Mouse (Mus musculus) CD4-positive naive resting alpha-beta T cell, adult 76 days (primary cell): Measurements from ENCODE around the gene Mob4. TPM values are rescaled to one million over a fixed set of nuclear protein-coding genes. Genes with fewer than 3 reads are reported as not detected.

Experiments used
- total RNA-seq: library from RNA; stranded (reverse); gene quantifications from one replicate; pipeline ENCODE4 v1.2.4, GENCODE M21; 2023

Mob4 gene
- total RNA-seq = 103 TPM

GRCm38 (mm10) chr1:55130943-55131401 lies at the start of gene Mob4:
Mob4 (plus strand) TSS chr1:55131231.

DNA sequence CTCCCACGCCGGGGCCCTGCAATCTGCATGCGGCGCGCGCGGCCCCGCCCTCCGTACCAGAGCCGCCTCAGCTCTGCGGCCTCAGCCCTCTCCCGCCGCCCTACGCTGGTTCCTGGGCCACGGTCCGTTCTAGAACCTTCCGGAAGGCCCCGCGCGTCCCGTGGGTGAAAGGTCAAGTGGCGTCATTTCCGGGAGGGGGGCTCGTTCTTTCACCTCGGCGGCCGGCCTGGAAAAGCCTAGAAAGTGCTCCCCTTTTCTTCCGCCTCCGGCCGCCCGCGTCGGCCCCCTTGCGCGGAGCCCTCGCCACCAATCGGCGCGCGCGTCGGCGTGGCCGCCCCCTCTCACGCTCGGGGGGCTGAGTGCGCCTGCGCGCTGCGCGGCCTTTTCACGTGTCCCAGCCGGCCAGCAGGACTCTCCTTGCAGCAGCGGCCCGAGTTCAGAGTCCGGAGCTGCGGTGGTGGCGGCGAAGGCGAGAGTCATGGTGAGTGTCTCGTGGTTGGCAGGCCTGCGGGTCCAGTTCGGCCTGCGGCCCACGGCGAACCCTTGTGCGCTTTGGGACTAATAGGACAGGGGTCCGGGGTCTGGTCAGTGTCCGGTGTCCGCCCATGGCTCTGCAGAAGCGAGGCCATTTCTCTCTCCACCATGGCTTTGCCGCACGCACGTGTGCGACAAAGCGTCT lies 43.0 kb upstream of the Mob4 start, which contains the start of the genes Hspe1 and Hspd1:
TSS of gene Hspe1 (plus strand) at position 201 of the 679 bp plus-strand sequence.
TSS of gene Hspd1 (minus strand) at position 312 of the 679 bp plus-strand sequence.

Other genes starting within 250 kb of the Mob4 start
- gene Ankrd44, start 204.8 kb upstream of the Mob4 start, total RNA-seq = 590 TPM
- gene Sf3b1, start 103.8 kb upstream of the Mob4 start, total RNA-seq = 591 TPM
- 97.9 TPM for gene Coq10b, start 78.5 kb upstream of the Mob4 start, total RNA-seq
- gene Hspe1, start 43.1 kb upstream of the Mob4 start, total RNA-seq = 138 TPM
- gene Hspd1, start 43.0 kb upstream of the Mob4 start, total RNA-seq = 103 TPM
- gene Rftn2, start 95.6 kb downstream of the Mob4 start, total RNA-seq = 4.9 TPM
- gene Mars2, start 105.9 kb downstream of the Mob4 start, total RNA-seq = 7.6 TPM
- gene Boll, start 232.2 kb downstream of the Mob4 start, total RNA-seq = 10.1 TPM